Mouse (Mus musculus) 3134 (cell line): ENCODE measurements around the gene Reep6.

ENCODE experiments used
- DNase-seq: peaks from one replicate; pipeline ENCODE4 v3.0.0-alpha.2; 2011; ENCODE audit warnings: low spot score; ENCODE audit not compliant: insufficient read length; ENCODE audit errors: extremely low read depth

Reep6 gene

GRCm38 (mm10) chr10:80348981-80349380, 19.2 kb downstream of the Reep6 start:
- DNase-seq, result no peak

- DNase-seq, result peak; percentile 77
These were observed 20.5 kb downstream of the Reep6 start for GRCm38 (mm10) chr10:80350292-80350691.

- no peak for DNase-seq
These were observed 22.1 kb downstream of the Reep6 start for GRCm38 (mm10) chr10:80351896-80352295.

GRCm38 (mm10) chr10:80352727-80353126, 23.0 kb downstream of the Reep6 start:
- no peak for DNase-seq

- DNase-seq, result no peak
These were observed 25.7 kb downstream of the Reep6 start for GRCm38 (mm10) chr10:80355431-80355830.

- no peak for DNase-seq
These were observed 26.4 kb downstream of the Reep6 start, which contains the start of gene Plk5 for GRCm38 (mm10) chr10:80356001-80356682. Gene Plk5, plus strand, starts transcription at chr10:80356459.

- DNase-seq, result no peak
These were observed 27.0 kb downstream of the Reep6 start for GRCm38 (mm10) chr10:80356737-80357136.

- no peak for DNase-seq
These were observed 27.6 kb downstream of the Reep6 start for GRCm38 (mm10) chr10:80357336-80357735.

GRCm38 (mm10) chr10:80357994-80358639, 28.4 kb downstream of the Reep6 start:
- DNase-seq, result no peak

- no peak for DNase-seq
These were observed 34.0 kb downstream of the Reep6 start for GRCm38 (mm10) chr10:80363734-80364133.

GRCm38 (mm10) chr10:80365736-80366135, 36.0 kb downstream of the Reep6 start:
- no peak for DNase-seq

GRCm38 (mm10) chr10:80367954-80368353, 38.2 kb downstream of the Reep6 start:
- DNase-seq, result no peak

- DNase-seq, result no peak
These were observed 38.6 kb downstream of the Reep6 start for GRCm38 (mm10) chr10:80368392-80368791.

- DNase-seq, result no peak
These were observed 40.4 kb downstream of the Reep6 start for GRCm38 (mm10) chr10:80369995-80370747.

GRCm38 (mm10) chr10:80371411-80371966, 41.7 kb downstream of the Reep6 start:
- no peak for DNase-seq

GRCm38 (mm10) chr10:80371983-80372382, 42.2 kb downstream of the Reep6 start:
- no peak for DNase-seq

GRCm38 (mm10) chr10:80372706-80373105, 43.0 kb downstream of the Reep6 start:
- no peak for DNase-seq

GRCm38 (mm10) chr10:80374063-80374462, 44.3 kb downstream of the Reep6 start:
- DNase-seq, result no peak

- peak; percentile 55 for DNase-seq
These were observed 46.4 kb downstream of the Reep6 start for GRCm38 (mm10) chr10:80376160-80376559.

- DNase-seq, result no peak
These were observed 48.0 kb downstream of the Reep6 start for GRCm38 (mm10) chr10:80377716-80378115.

- DNase-seq, result no peak
These were observed 53.0 kb downstream of the Reep6 start for GRCm38 (mm10) chr10:80382641-80383365.
